Mouse (Mus musculus) heart, postnatal 14 days (tissue): ENCODE data around the gene Kng2. TPM values are rescaled to one million over a fixed set of nuclear protein-coding genes. Genes with fewer than 3 reads are reported as not detected.
"Not testable (repeated sequence)": the region's sequence is repeated elsewhere in the genome, so short reads cannot be mapped to it uniquely, and the experiment has no call there.

ENCODE experiments used
- DNase-seq, 2 experiments: peaks; one replicate each; pipeline ENCODE4 v3.0.0; 2021 to 2022
- intact Hi-C: fragments of 180-260 bp; cut with DNase I; formaldehyde crosslinking; loops from one replicate; pipeline ENCODE4 v1.15.1; 2025
- total RNA-seq, 2 experiments: library from RNA; stranded (reverse); gene quantifications; 2 replicates each; pipeline ENCODE4 v1.2.3; 2021

Gene Kng2
- total RNA-seq, 2 experiments from 2014 or later = 0.76 TPM; not detected in 1

DNA sequence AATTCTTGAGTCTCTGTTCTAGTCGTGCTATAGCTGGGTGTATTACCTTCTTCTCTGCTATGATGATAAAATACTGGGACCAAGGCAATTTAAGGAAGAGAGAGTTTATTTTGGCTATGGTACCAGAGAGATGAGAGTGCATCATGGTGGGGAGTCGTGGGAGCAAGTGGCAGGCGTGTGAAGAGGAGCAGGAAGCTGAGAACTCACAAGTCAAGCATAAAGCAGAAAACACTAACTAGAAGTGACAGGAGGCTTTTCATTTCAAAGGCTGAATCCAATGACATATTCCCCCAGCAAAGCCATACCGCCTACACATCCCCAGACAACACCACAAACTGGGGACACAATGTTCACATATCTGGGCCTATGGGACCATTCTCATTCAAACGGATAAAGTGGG is 67.0 kb downstream of the Kng2 start:
- intact Hi-C loops = no loop called here
- no peak for DNase-seq

DNA sequence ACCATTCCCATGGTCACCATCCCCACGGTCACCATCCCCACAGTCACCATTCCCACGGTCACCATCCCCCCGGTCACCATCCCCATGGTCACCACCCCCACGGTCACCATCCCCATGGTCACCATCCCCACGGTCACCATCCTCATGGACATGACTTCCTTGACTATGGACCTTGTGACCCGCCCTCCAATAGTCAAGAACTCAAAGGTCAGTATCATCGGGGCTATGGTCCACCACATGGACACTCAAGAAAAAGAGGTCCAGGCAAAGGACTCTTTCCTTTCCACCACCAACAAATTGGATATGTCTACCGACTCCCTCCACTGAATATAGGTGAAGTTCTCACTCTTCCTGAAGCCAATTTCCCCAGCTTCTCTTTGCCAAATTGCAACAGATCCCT is 68.2 kb downstream of the Kng2 start:
- DNase-seq = no peak
- intact Hi-C loops = no loop called here

- no peak for DNase-seq
- intact Hi-C loops = no loop called here
These were observed 73.2 kb downstream of the Kng2 start for GRCm38 (mm10) chr16:22956085-22956439.

DNA sequence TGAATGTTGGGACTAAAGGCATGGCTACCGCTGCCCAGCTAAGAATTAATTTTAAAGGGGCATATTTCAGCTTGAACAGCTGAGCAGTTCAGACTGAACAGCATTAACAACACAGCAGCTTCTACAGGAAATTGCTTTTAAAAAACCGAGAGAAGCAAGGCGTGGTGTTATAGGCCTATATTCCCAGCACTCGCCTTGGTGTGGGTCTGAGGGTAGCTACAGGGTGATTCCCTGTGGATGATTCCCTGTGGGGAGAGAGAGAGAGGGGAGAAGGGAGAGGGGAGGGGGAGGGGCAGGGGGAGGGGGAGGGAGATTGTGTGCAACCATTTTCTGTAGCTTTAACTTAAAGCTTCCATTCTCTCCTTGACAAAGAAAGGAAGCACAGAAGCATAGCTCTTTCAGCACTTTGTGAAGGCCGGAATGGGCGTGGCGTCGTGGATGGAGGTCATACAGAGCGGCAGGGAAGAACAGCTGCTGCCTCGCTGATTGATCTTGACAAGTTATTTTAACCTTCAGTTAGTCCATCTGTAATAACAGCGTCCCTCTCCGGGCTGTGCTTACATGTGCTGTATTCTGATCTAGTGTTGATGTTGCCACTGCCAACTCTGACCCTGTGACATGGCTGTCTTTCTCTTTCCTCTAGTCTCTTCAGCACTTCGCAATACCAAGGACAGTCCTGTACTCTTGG is 73.7 kb downstream of the Kng2 start:
- intact Hi-C loops = no loop called here
- DNase-seq = no peak

DNA sequence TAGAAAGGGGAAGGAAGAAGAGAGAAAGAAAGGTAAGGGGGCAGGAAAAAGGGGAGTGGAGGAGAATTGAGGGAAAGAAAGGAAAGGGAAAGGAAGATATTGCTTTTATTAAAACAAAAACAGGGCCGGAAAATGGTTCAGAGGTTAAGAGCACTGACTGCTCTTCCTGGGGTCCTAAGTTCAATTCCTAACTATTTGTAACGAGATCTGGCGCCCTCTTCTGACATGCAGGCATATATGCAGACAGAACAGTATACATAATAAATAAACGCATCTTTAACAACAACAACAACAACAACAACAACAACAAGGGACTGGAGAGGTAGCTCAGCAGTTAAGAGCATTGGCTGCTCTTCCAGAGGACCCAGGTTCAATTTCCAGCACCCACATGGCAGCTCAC is 76.2 kb downstream of the Kng2 start:
- peak in 1 of 2 experiments; percentile 7 for DNase-seq
- intact Hi-C loops = loop anchor here (5.0 kb wide), 1 partner anchor 76 kb away; no protein-coding TSS in a partner anchor

DNA sequence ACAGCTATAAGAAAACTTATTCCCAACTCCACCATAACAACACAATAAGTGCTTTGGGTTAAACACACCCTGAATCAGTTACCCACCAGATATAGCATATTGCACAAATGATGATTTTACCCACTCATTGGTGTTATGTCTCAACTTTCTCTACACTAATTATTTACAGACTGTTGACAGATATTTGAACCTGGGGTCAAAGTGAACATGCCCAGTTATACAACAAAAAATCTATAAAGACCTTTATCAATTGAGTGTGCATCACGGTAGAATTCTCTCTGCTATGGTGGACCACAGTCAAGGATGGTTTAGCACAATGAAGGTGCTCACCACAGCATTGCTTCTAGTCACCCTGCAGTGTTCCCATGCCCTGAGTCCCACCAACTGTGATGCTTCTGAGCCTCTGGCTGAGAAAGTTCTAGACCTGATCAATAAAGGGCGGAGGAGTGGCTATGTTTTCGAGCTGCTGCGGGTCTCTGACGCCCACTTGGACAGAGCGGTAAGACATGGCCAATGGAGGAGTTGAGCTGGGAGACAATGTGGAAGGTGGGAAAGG is 78.4 kb downstream of the Kng2 start, which contains the start of gene Hrg:
Gene Hrg, plus strand, starts transcription at position 233 of the 556 bp plus-strand sequence.
- intact Hi-C loops = loop anchor here (5.0 kb wide), 1 partner anchor 74 kb away; no protein-coding TSS in a partner anchor
- no peak for DNase-seq

DNA sequence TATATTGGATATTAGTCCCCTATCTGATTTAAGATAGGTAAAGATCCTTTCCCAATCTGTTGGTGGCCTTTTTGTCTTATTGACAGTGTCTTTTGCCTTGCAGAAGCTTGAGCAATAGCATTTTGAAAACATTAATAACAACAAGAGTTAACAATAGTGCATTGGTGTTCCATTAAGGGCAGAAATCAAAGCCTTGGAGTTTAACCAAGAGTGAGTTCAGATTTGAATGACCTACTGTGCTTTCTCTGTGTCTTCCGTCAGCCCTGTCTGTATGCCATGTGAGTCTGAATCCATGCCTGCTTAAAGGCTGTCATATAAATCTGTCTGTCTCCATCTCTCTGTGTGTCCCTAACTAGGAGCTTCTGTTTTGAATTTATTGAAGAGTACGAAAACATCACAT is 81.9 kb downstream of the Kng2 start:
- no peak for DNase-seq
- intact Hi-C loops = no loop called here

DNA sequence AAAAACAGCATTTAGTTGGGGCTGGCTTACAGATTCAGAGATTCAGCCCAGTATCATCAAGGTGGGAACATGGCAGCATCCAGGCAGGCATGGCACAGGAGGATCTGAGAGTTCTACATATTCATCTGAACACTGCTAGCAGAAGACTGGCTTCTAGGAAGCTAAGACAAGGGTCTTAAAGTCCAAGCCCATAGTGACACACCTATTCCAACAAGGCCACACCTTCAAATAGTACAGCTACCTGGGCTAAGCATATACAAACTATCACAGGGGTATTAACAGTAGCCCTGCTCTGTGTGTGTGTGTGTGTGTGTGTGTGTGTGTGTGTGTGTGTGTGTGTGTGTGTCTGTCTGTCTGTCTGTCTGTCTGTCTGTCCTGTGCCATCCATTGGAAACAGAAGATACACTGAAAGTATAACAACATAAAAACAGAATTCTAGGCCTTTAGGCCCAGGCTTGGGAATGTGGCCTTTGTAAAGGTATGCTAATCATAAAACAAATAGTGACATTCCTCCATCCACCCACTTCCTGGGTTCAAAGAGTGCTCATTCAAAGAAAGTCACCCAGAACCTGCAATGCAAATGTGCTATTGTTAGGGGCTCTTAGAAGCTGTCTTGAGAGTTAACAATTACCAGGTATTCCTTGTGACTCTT is 87.3 kb downstream of the Kng2 start:
- DNase-seq, intact Hi-C loops: not testable (repeated sequence)

DNA sequence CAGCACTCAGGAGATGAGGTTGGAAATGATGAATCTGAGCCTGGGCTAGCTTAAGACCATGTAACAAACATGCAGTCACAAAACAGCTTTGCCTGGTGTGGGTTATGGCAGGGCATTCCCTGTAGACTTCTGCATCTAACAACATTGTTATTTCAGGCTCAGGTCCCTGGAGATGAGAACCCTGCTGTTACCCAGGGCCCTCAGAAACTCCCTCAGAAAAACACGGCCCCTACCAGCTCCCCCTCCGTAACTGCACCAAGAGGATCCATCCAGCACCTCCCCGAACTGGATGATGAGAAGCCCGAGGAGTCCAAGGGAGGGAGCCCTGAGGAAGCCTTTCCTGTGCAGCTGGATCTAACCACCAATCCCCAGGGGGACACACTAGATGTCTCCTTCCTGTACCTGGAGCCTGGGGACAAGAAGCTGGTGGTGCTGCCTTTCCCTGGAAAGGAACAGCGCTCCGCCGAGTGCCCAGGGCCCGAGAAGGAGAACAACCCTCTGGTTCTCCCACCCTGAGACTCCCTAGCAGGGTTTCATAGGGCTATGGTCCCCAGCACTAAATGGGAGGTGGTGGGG is 90.1 kb downstream of the Kng2 start:
- intact Hi-C loops = no loop called here
- DNase-seq = no peak

DNA sequence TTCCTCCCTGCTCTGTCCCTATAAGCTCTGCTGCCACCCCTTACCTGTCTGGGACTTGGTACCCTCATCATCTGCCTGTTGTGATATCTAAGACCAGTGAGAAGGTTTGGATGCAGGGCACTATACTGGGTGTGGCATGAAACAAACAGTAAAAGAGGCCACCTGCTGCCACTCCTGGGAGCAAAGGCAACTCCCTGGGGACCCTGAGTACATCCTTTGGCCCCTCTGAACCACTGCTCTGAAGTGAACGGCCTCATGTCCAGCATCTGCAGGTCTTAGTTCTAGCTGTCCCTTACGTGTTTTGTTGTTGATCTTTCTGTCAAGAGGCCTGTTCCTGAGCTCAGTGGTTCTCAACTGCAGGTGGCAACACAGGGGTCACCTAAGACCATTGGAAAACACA is 90.7 kb downstream of the Kng2 start:
- intact Hi-C loops = no loop called here
- no peak for DNase-seq

DNA sequence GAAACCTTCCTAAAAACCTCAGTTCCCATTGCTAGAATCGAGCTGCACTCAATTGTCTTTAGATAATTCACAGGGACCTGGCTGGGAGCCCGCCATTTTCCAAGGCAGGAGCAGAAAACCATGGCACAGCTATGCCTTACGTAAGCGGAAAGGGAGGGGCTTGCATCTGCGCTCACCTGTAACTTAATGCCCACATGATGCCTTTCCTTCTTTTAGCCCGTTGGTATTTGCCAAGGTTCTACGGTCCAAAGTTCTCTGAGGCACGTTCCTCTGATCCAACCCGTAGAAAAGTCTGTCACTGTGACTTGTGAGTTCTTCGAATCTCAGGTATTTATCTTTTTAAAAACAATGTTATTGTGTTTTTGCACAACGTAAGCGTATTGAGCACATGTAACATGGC is 91.7 kb downstream of the Kng2 start:
- intact Hi-C loops = no loop called here
- no peak for DNase-seq

Other genes with a start within 250 kb of the Kng2 start
- not detected for gene Crygs, start 217.9 kb downstream of the Kng2 start, total RNA-seq
- 1 to 10 TPM; 9.1 to 9.9 TPM for gene Tbccd1, start 171.8 kb downstream of the Kng2 start, total RNA-seq
- 10 to 100 TPM; 47.6 to 54.3 TPM for gene Dnajb11, start 171.6 kb downstream of the Kng2 start, total RNA-seq
- 10 to 100 TPM in 1 of 2 experiments, 1 to 10 TPM in 1; 8.8 to 16.6 TPM for gene Ahsg, start 138.2 kb downstream of the Kng2 start, total RNA-seq
- not detected for gene Fetub, start 111.1 kb downstream of the Kng2 start, total RNA-seq
- not detected for gene Hrg, start 78.4 kb downstream of the Kng2 start, total RNA-seq
- not detected for gene Kng1, start 28.4 kb upstream of the Kng2 start, total RNA-seq
- 100 to 1,000 TPM; 264 to 305 TPM for gene Eif4a2, start 78.0 kb upstream of the Kng2 start, total RNA-seq
- gene Rfc4, start 98.3 kb upstream of the Kng2 start, total RNA-seq = 1 to 10 TPM; 4.4 to 9.3 TPM
- 10 to 100 TPM in 1 of 2 experiments, 1 to 10 TPM in 1; 5.1 to 18.8 TPM for gene Adipoq, start 117.1 kb upstream of the Kng2 start, total RNA-seq
- gene St6gal1, start 195.3 kb upstream of the Kng2 start, total RNA-seq = 10 to 100 TPM; 12.4 to 13.3 TPM